Mouse (Mus musculus) ovary, adult 10 weeks (tissue): ENCODE data around the gene Shisa3. TPM values are rescaled to one million over a fixed set of nuclear protein-coding genes. Genes with fewer than 3 reads are reported as not detected.

ENCODE experiments used
- polyA plus RNA-seq: library from polyadenylated mRNA; stranded (reverse); fragments of 350-450 nt; fragmentation: Illumina TruSeq; extraction: RNeasy Lipid Tissue Mini Kit (QIAGEN cat#74804); gene quantifications from one replicate; pipeline ENCODE4 v1.2.3, GENCODE M21; 2014

Shisa3 gene
- polyA plus RNA-seq, result 1.4 TPM

DNA sequence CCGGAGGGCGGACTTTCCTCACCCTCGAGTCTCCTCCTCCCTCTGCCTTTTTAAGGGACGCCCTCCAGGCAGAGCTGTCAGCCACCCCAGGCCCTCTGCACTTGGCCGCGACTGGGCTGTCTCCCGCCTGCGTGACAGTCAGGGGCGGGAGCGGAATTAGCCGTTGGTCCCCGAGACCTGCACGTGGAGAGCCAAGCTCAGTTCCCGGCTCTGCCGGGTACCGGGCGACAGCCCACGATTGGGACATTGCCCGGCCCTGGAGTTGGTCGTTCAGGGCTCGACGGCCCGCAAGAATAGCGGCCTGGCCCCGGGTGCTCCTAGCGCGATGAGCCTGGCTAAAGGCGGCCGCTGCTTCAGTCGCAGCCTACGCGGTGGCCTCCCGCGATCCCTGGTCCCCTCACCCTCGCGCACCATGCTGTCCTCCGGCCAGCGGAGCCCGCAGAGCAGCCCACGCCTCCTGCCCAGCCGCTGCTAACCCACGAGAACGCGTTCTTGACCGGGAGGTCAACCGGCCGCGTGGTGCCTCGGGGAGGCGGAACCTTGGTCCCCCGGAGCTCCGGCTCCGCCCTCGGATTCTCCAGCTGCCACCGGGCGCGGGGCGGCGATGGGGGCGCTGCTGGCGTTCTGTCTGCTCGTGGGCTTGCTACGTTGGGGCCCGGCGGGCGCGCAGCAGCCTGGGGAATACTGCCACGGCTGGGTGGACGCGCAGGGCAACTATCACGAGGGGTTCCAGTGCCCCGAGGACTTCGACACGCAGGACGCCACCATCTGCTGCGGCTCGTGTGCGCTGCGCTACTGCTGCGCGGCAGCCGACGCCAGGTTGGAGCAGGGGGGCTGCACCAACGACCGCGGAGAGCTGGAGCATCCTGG lies at the start of gene Shisa3:
Gene Shisa3, plus strand, starts transcription at position 79 of the 870 bp plus-strand sequence.

Other genes starting within 250 kb of the Shisa3 start
- 9.7 TPM for gene Bend4, start 179.6 kb upstream of the Shisa3 start, polyA plus RNA-seq
- gene Atp8a1, start 239.6 kb downstream of the Shisa3 start, polyA plus RNA-seq, result 24.9 TPM